Mouse (Mus musculus) E14TG2a.4 (cell line): ENCODE measurements around the gene Slc8a1.

Source experiments
- CTCF ChIP-seq: conservative IDR thresholded peaks from 2 replicates; pipeline ENCODE4 v1.5.1; 2014; ENCODE audit warnings: low read length
- POU5F1 ChIP-seq: IDR thresholded peaks from 2 replicates; pipeline ENCODE4 v1.6.1; 2014; ENCODE audit warnings: low read length, borderline replicate concordance

DNA sequence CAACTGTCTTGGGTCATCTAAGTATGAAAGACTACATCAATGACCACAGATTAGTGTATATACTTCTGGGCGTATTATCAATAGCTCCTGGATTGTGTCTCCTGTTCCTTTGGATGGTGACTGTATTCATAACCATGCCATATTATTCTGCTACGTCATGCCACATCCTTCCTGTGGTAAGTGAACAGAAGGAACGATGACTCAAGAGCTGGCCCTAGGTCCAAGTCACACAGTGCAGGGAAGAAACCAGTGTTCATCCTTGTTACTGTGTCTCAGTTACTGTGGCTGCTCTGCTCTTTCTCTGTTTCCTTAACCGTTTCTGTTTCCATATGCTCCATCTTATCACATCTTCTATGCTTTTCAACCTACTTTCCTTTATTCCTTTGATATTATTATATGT is 44.1 kb upstream of the Slc8a1 start:
- no peak for TF ChIP-seq CTCF
- TF ChIP-seq POU5F1, result no peak
